Mouse (Mus musculus) limb, embryonic 11.5 days (tissue): Measurements from ENCODE around the gene Macrod1. TPM values are rescaled to one million over a fixed set of nuclear protein-coding genes. Genes with fewer than 3 reads are reported as not detected.

Experiments used
- ATAC-seq: fragments of 200-750 bp; cut with Nextera tagmentation; 2 replicates; pipeline ENCODE4 v1.8.0; 2017; ENCODE audit warnings: low read depth; ENCODE audit not compliant: insufficient number of reproducible peaks, low FRiP score, low TSS enrichment
- DNase-seq: peaks from one replicate; pipeline ENCODE4 v3.0.0-alpha.2; 2015; ENCODE audit warnings: low spot score
- H3K27ac ChIP-seq: fragments of 300-500 bp; sonication (generic); replicated peaks from 2 replicates; pipeline ENCODE4 v1.5.1; 2014; ENCODE audit warnings: low read depth, mild to moderate bottlenecking, low read length
- H3K27me3 ChIP-seq: fragments of 300-500 bp; sonication (generic); 2 replicates; pipeline ENCODE4 v1.6.1; 2014; ENCODE audit warnings: mild to moderate bottlenecking, low read length, mixed read lengths; ENCODE audit not compliant: control insufficient read depth, insufficient read depth
- H3K36me3 ChIP-seq: fragments of 300-500 bp; sonication (generic); 2 replicates; pipeline ENCODE4 v1.6.1; 2014; ENCODE audit warnings: mild to moderate bottlenecking, low read length, moderate library complexity, mixed read lengths; ENCODE audit not compliant: control insufficient read depth, insufficient read depth
- H3K4me1 ChIP-seq: fragments of 300-500 bp; sonication (generic); 2 replicates; pipeline ENCODE4 v1.6.1; 2014; ENCODE audit warnings: low read length, mixed read lengths; ENCODE audit not compliant: control insufficient read depth, insufficient read depth
- H3K4me2 ChIP-seq: fragments of 300-500 bp; sonication (generic); 2 replicates; pipeline ENCODE4 v1.6.1; 2014; ENCODE audit warnings: low read depth, mild to moderate bottlenecking, moderate library complexity; ENCODE audit not compliant: severe bottlenecking
- H3K4me3 ChIP-seq: fragments of 300-500 bp; sonication (generic); 2 replicates; pipeline ENCODE4 v1.5.1; 2014; ENCODE audit warnings: low read depth, low read length
- H3K9ac ChIP-seq: fragments of 300-500 bp; sonication (generic); 2 replicates; pipeline ENCODE4 v1.6.1; 2014; ENCODE audit warnings: mild to moderate bottlenecking, low read length
- H3K9me3 ChIP-seq: fragments of 300-500 bp; sonication (generic); 2 replicates; pipeline ENCODE4 v1.6.1; 2016; ENCODE audit warnings: low read length; ENCODE audit not compliant: control insufficient read depth
- WGBS: fragments of 180-500 bp; shearing (Covaris S2); extraction: QIAGEN DNeasy Blood & Tissue Kit; methylation state at CpG from one replicate; pipeline ENCODE4 v1.1.7; 2014; 5-methylcytosine and 5-hydroxymethylcytosine counted together
- polyA plus RNA-seq: library from polyadenylated mRNA; unstranded; fragments of >200 nt; fragmentation: Nextera tagmentation; extraction: Ambion mirVana; gene quantifications from 2 replicates; pipeline ENCODE4 v1.2.1, GENCODE M21; 2014

The Macrod1 gene
- polyA plus RNA-seq, 1 experiment from 2014 or later = 4.1 TPM

- DNase-seq (no peak), ATAC-seq (no peak)
- H3K4me1 ChIP-seq = peaks cover 45% of the 10 kb centered on the region
- H3K4me2 ChIP-seq = no peak overlapping the region
- no peaks in the 10 kb centered on the region for H3K9me3 ChIP-seq
- no peak overlapping the region for H3K4me3 ChIP-seq
- no peak overlapping the region for H3K9ac ChIP-seq
- H3K27me3 ChIP-seq = peaks cover 9% of the 10 kb centered on the region; the same call in 1 of the 2 replicates
- WGBS = 86% methylated on average over 4 of the region's 4 CpGs
- no peak overlapping the region for H3K27ac ChIP-seq
- no peaks in the 10 kb centered on the region for H3K36me3 ChIP-seq
Observed at GRCm38 (mm10) chr19:7107174-7107573, 50.6 kb downstream of the Macrod1 start.

GRCm38 (mm10) chr19:7108114-7108905 lies 51.7 kb downstream of the Macrod1 start:
- DNase-seq (peak; percentile 52), ATAC-seq (no peak)
- Histone ChIP-seq H3K27me3 (peaks cover 9% of the 10 kb centered on the region; the same call in 1 of the 2 replicates), H3K9ac (no peak overlapping the region; the same call in 1 of the 2 replicates), H3K4me2 (no peak overlapping the region), H3K36me3 (no peaks in the 10 kb centered on the region), H3K9me3 (no peaks in the 10 kb centered on the region), H3K4me3 (no peak overlapping the region), H3K27ac (0 out of 2 replicates have a peak overlapping the region, but pooled peaks have one; percentile 30), H3K4me1 (peaks cover 55% of the 10 kb centered on the region)
- 61% methylated on average over 6 of the region's 6 CpGs for WGBS

- Histone ChIP-seq H3K27ac (peak overlapping the region; percentile 52), H3K9ac (peak overlapping the region; percentile 45), H3K4me1 (peaks cover 59% of the 10 kb centered on the region), H3K4me2 (peak overlapping the region; percentile 20; the same call in 1 of the 2 replicates), H3K4me3 (no peak overlapping the region), H3K27me3 (peaks cover 9% of the 10 kb centered on the region; the same call in 1 of the 2 replicates), H3K9me3 (no peaks in the 10 kb centered on the region), H3K36me3 (no peaks in the 10 kb centered on the region)
- 6% methylated on average over 5 of the region's 5 CpGs for WGBS
- ATAC-seq (no peak), DNase-seq (peak; percentile 50)
Observed at GRCm38 (mm10) chr19:7110097-7110496, 53.5 kb downstream of the Macrod1 start.

GRCm38 (mm10) chr19:7110875-7111274 lies 54.3 kb downstream of the Macrod1 start:
- 0 out of 2 replicates have a peak overlapping the region, but pooled peaks have one; percentile 13 for H3K9ac ChIP-seq
- no peak for DNase-seq
- peak overlapping the region; percentile 15; the same call in 1 of the 2 replicates for H3K4me2 ChIP-seq
- no peak overlapping the region for H3K27ac ChIP-seq
- no peak overlapping the region for H3K4me3 ChIP-seq
- H3K9me3 ChIP-seq = no peaks in the 10 kb centered on the region
- 42% methylated on average over 6 of the region's 6 CpGs for WGBS
- peaks cover 56% of the 10 kb centered on the region for H3K4me1 ChIP-seq
- ATAC-seq = no peak
- peaks cover 7% of the 10 kb centered on the region; the same call in 1 of the 2 replicates for H3K27me3 ChIP-seq
- no peaks in the 10 kb centered on the region for H3K36me3 ChIP-seq

GRCm38 (mm10) chr19:7111309-7111708 lies 54.7 kb downstream of the Macrod1 start:
- H3K4me2 ChIP-seq = no peak overlapping the region
- no peaks in the 10 kb centered on the region for H3K9me3 ChIP-seq
- DNase-seq (no peak), ATAC-seq (no peak)
- no peak overlapping the region for H3K9ac ChIP-seq
- no peaks in the 10 kb centered on the region for H3K36me3 ChIP-seq
- peaks cover 60% of the 10 kb centered on the region for H3K4me1 ChIP-seq
- no peak overlapping the region for H3K4me3 ChIP-seq
- 86% methylated on average over 6 of the region's 6 CpGs for WGBS
- H3K27me3 ChIP-seq = peaks cover 7% of the 10 kb centered on the region; the same call in 1 of the 2 replicates
- H3K27ac ChIP-seq = no peak overlapping the region

- no peaks in the 10 kb centered on the region for H3K9me3 ChIP-seq
- H3K36me3 ChIP-seq = no peaks in the 10 kb centered on the region
- H3K27me3 ChIP-seq = peaks cover 7% of the 10 kb centered on the region; the same call in 1 of the 2 replicates
- WGBS = 79% methylated on average over 4 of the region's 4 CpGs
- H3K4me1 ChIP-seq = peaks cover 64% of the 10 kb centered on the region
- H3K4me2 ChIP-seq = no peak overlapping the region
- ATAC-seq = no peak
- DNase-seq = no peak
- H3K9ac ChIP-seq = no peak overlapping the region
- H3K4me3 ChIP-seq = no peak overlapping the region
- H3K27ac ChIP-seq = no peak overlapping the region
Observed at GRCm38 (mm10) chr19:7111710-7112109, 55.1 kb downstream of the Macrod1 start.

- 14% methylated on average over 3 of the region's 3 CpGs for WGBS
- H3K4me1 ChIP-seq = peaks cover 70% of the 10 kb centered on the region
- DNase-seq (no peak), ATAC-seq (no peak)
- peak overlapping the region; percentile 35 for H3K9ac ChIP-seq
- H3K27ac ChIP-seq = peak overlapping the region; percentile 93
- peaks cover 7% of the 10 kb centered on the region; the same call in 1 of the 2 replicates for H3K27me3 ChIP-seq
- no peak overlapping the region for H3K4me2 ChIP-seq
- no peaks in the 10 kb centered on the region for H3K36me3 ChIP-seq
- no peak overlapping the region for H3K4me3 ChIP-seq
- no peaks in the 10 kb centered on the region for H3K9me3 ChIP-seq
Observed at GRCm38 (mm10) chr19:7112628-7113027, 56.0 kb downstream of the Macrod1 start.

- Histone ChIP-seq H3K4me1 (peaks cover 72% of the 10 kb centered on the region), H3K4me3 (no peak overlapping the region)
- ATAC-seq = no peak
Observed at GRCm38 (mm10) chr19:7113574-7113973, 57.0 kb downstream of the Macrod1 start.

More at GRCm38 (mm10) chr19:7113574-7113973, 57.0 kb downstream of the Macrod1 start:
- H3K27ac ChIP-seq = peak overlapping the region; percentile 93
- no peaks in the 10 kb centered on the region for H3K36me3 ChIP-seq
- peaks cover 4% of the 10 kb centered on the region; the same call in 1 of the 2 replicates for H3K27me3 ChIP-seq
- H3K9me3 ChIP-seq = no peaks in the 10 kb centered on the region
- peak; percentile 67 for DNase-seq
- H3K9ac ChIP-seq = no peak overlapping the region
- peak overlapping the region; percentile 27; the same call in 1 of the 2 replicates for H3K4me2 ChIP-seq
- 6% methylated on average over 14 of the region's 14 CpGs for WGBS
